Mouse (Mus musculus): Measurements from ENCODE around the gene Flt3.

GRCm38 (mm10) chr5:147297249-147297648 lies 103.0 kb downstream of the Flt3 start:
- TF ChIP-seq POLR2A (IDR thresholded peaks at IDR 0.05; ENCODE audit: borderline replicate concordance, control insufficient read depth, low read depth, low read length) (no peak), CTCF (IDR thresholded peaks at IDR 0.05; ENCODE audit: control insufficient read depth, insufficient read depth, low read length) (no peak)

Measured in bone marrow, adult 2 months (tissue).